Mouse (Mus musculus): ENCODE results near the gene Cela2a. TPM values are rescaled to one million over a fixed set of nuclear protein-coding genes. Genes with fewer than 3 reads are reported as not detected.

The Cela2a gene
- polyA plus RNA-seq, 1 experiment from 2014 or later, result not detected

GRCm38 (mm10) chr4:141767353-141768036 lies 58.5 kb downstream of the Cela2a start:
- DNase-seq (ENCODE audit: low spot score), result no peak
- ATAC-seq (ENCODE audit: low FRiP score), result peak; percentile 63; the same call in 1 of the 2 replicates
- Histone ChIP-seq H3K9ac (no peak overlapping the region), H3K4me3 (replicated peaks; ENCODE audit: low read length) (no peak overlapping the region), H3K9me3 (ENCODE audit: control insufficient read depth, low read length) (no peaks in the 10 kb centered on the region), H3K27ac (peak overlapping the region; percentile 43), H3K36me3 (replicated peaks; ENCODE audit: control insufficient read depth, insufficient read depth) (peaks cover 91% of the 10 kb centered on the region), H3K4me1 (replicated peaks; ENCODE audit: control insufficient read depth, insufficient read depth, low read length) (peaks cover 12% of the 10 kb centered on the region; the same call in 1 of the 2 replicates), H3K4me2 (replicated peaks) (0 out of 2 replicates have a peak overlapping the region, but pooled peaks have one; percentile 2), H3K27me3 (ENCODE audit: control insufficient read depth, insufficient read depth, low read length) (no peaks in the 10 kb centered on the region)
- 71% methylated on average over 19 of the region's 19 CpGs for WGBS

- peaks cover 12% of the 10 kb centered on the region; the same call in 1 of the 2 replicates for H3K4me1 ChIP-seq (replicated peaks; ENCODE audit: control insufficient read depth, insufficient read depth, low read length)
- peak; percentile 56; the same call in 1 of the 2 replicates for ATAC-seq (ENCODE audit: low FRiP score)
- H3K27ac ChIP-seq, result peak overlapping the region; percentile 43
- no peak overlapping the region for H3K4me3 ChIP-seq (replicated peaks; ENCODE audit: low read length)
- H3K36me3 ChIP-seq (replicated peaks; ENCODE audit: control insufficient read depth, insufficient read depth), result peaks cover 92% of the 10 kb centered on the region
- WGBS, result 47% methylated on average over 19 of the region's 19 CpGs
- peak; percentile 84 for DNase-seq (ENCODE audit: low spot score)
- no peaks in the 10 kb centered on the region for H3K27me3 ChIP-seq (ENCODE audit: control insufficient read depth, insufficient read depth, low read length)
- H3K9me3 ChIP-seq (ENCODE audit: control insufficient read depth, low read length), result no peaks in the 10 kb centered on the region
- H3K4me2 ChIP-seq (replicated peaks), result 0 out of 2 replicates have a peak overlapping the region, but pooled peaks have one; percentile 2
- H3K9ac ChIP-seq, result no peak overlapping the region
Observed at GRCm38 (mm10) chr4:141766668-141767352, 59.1 kb downstream of the Cela2a start.

DNA sequence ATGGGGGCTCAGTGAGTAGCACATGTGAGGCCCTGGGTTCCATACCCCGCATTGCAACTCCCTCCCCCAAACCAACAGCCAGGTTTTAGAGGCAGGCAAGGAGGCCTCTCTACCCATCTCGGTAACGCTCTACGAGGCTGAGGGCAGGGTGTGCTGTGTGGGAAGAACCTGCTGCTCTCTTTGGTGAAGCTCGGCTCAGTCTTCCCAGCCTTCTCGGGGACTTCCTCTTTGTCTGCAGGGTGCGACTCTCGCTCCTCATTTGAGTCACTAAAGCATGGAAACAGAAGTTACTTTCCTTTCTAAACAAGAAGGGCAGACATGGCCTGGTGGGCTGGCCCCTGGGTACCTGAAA lies 59.7 kb downstream of the Cela2a start:
- DNase-seq (ENCODE audit: low spot score), result no peak
- Histone ChIP-seq H3K9me3 (ENCODE audit: control insufficient read depth, low read length) (no peaks in the 10 kb centered on the region), H3K4me2 (replicated peaks) (no peak overlapping the region), H3K27ac (peak overlapping the region; percentile 43), H3K4me1 (replicated peaks; ENCODE audit: control insufficient read depth, insufficient read depth, low read length) (peaks cover 12% of the 10 kb centered on the region; the same call in 1 of the 2 replicates), H3K27me3 (ENCODE audit: control insufficient read depth, insufficient read depth, low read length) (no peaks in the 10 kb centered on the region), H3K4me3 (replicated peaks; ENCODE audit: low read length) (no peak overlapping the region), H3K9ac (no peak overlapping the region), H3K36me3 (replicated peaks; ENCODE audit: control insufficient read depth, insufficient read depth) (peaks cover 89% of the 10 kb centered on the region)
- 72% methylated on average over 8 of the region's 8 CpGs for WGBS
- ATAC-seq (ENCODE audit: low FRiP score), result no peak

DNA sequence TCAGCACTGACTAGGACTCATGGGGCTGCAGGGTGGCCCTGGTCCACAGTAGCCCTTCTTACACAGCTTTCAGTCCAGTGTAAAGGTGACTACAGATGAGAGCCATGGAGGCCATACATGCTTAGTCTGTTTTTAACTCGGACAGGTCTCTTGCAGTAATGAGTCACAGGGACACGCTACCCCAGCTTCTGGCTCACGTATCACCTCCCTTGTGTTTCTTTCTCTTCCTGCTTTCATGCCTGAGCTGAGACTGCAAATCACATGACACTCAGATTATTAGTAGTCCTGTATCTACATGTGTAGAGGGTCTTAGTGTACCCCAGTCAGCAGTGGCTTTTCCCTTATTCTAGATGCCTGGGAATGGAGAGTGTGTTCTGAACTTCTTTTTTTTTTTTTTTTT lies 61.0 kb downstream of the Cela2a start:
- Histone ChIP-seq H3K4me2 (replicated peaks) (no peak overlapping the region), H3K4me3 (replicated peaks; ENCODE audit: low read length) (no peak overlapping the region), H3K27ac (no peak overlapping the region), H3K4me1 (replicated peaks; ENCODE audit: control insufficient read depth, insufficient read depth, low read length) (peaks cover 12% of the 10 kb centered on the region; the same call in 1 of the 2 replicates), H3K9me3 (ENCODE audit: control insufficient read depth, low read length) (no peaks in the 10 kb centered on the region), H3K36me3 (replicated peaks; ENCODE audit: control insufficient read depth, insufficient read depth) (peaks cover 76% of the 10 kb centered on the region), H3K27me3 (ENCODE audit: control insufficient read depth, insufficient read depth, low read length) (no peaks in the 10 kb centered on the region), H3K9ac (no peak overlapping the region)
- 93% methylated on average over 3 of the region's 3 CpGs for WGBS
- DNase-seq (ENCODE audit: low spot score) (no peak), ATAC-seq (ENCODE audit: low FRiP score) (no peak)

Other genes with a start within 250 kb of the Cela2a start
- 41.3 and 43.6 TPM in 2 replicates for gene Fblim1, start 220.1 kb downstream of the Cela2a start, polyA plus RNA-seq (2014; fragmentation: Nextera tagmentation; extraction: Ambion mirVana)
- 0.17 TPM in 1 of 2 replicates, not detected in the other for gene Tmem82, start 207.5 kb downstream of the Cela2a start, polyA plus RNA-seq (2014; fragmentation: Nextera tagmentation; extraction: Ambion mirVana)
- gene Slc25a34, start 202.3 kb downstream of the Cela2a start, polyA plus RNA-seq (2014; fragmentation: Nextera tagmentation; extraction: Ambion mirVana), result not detected in 2 replicates
- gene Plekhm2, start 161.3 kb downstream of the Cela2a start, polyA plus RNA-seq (2014; fragmentation: Nextera tagmentation; extraction: Ambion mirVana), result 3.9 and 4.4 TPM in 2 replicates
- gene Rsc1a1, start 140.6 kb downstream of the Cela2a start, polyA plus RNA-seq (2014; fragmentation: Nextera tagmentation; extraction: Ambion mirVana), result 0.29 TPM in 1 of 2 replicates, not detected in the other
- 12.0 and 12.1 TPM in 2 replicates for gene Ddi2, start 102.7 kb downstream of the Cela2a start, polyA plus RNA-seq (2014; fragmentation: Nextera tagmentation; extraction: Ambion mirVana)
- 0.23 TPM in 1 of 2 replicates, not detected in the other for gene Agmat, start 79.5 kb downstream of the Cela2a start, polyA plus RNA-seq (2014; fragmentation: Nextera tagmentation; extraction: Ambion mirVana)
- 5.5 and 6.3 TPM in 2 replicates for gene Dnajc16, start 35.2 kb downstream of the Cela2a start, polyA plus RNA-seq (2014; fragmentation: Nextera tagmentation; extraction: Ambion mirVana)
- 17.6 and 18.7 TPM in 2 replicates for gene Casp9, start 32.5 kb downstream of the Cela2a start, polyA plus RNA-seq (2014; fragmentation: Nextera tagmentation; extraction: Ambion mirVana)
- gene Ctrc, start 20.2 kb upstream of the Cela2a start, polyA plus RNA-seq (2014; fragmentation: Nextera tagmentation; extraction: Ambion mirVana), result not detected in 2 replicates
- 44.7 and 46.7 TPM in 2 replicates for gene Efhd2, start 48.8 kb upstream of the Cela2a start, polyA plus RNA-seq (2014; fragmentation: Nextera tagmentation; extraction: Ambion mirVana)
- 3.6 and 5.4 TPM in 2 replicates for gene Fhad1, start 188.9 kb upstream of the Cela2a start, polyA plus RNA-seq (2014; fragmentation: Nextera tagmentation; extraction: Ambion mirVana)

All from hindbrain, embryonic 14.5 days (tissue).